Mouse (Mus musculus): Measurements from ENCODE around the gene Smad6.

Smad6 gene

DNA sequence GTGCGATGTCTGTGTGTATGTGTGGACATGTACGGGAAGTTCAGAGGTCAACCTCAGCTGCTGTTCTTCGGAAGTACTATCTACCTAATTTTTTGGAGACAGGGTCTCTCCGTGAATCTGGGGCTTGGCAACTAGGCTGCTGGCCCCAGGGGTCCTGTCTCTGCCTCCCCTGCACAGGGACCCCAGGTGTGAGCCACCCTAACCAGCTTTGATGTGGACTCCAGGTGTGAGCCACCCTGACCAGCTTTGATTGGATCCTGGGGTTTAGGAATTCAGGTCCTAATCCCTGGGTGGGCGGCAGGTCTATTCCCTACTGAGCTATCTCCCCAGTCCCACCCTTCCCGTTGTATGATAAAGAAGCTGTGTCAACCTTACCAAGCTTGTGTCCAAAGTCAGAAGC lies 60.0 kb downstream of the Smad6 start:
- no peak for DNase-seq (ENCODE audit: extremely low read depth, low read depth, low spot score)

DNA sequence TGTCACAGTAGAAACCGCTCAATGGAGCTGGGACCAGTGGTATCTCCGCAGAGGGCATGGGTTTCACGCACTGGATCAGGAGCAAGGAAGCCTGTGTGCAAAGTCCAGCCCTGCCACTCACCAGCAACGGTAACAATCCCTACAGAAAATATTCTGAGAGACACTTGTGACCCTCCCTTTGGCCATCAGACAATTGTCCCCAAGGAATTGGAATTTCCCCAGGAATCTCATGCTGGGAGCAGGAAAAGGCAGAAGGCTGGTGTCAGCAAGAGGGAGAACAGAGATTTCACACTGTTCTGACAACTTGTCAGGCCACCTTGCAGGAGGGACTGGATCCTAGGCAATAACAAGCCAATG lies 61.1 kb downstream of the Smad6 start:
- no peak for DNase-seq (ENCODE audit: extremely low read depth, low read depth, low spot score)

GRCm38 (mm10) chr9:63959933-63960828 lies 61.7 kb downstream of the Smad6 start:
- no peak for DNase-seq (ENCODE audit: extremely low read depth, low read depth, low spot score)

GRCm38 (mm10) chr9:63959129-63959932 lies 62.5 kb downstream of the Smad6 start:
- DNase-seq (ENCODE audit: extremely low read depth, low read depth, low spot score) = no peak

- DNase-seq (ENCODE audit: extremely low read depth, low read depth, low spot score) = no peak
These were observed 63.4 kb downstream of the Smad6 start for GRCm38 (mm10) chr9:63958337-63959030.

DNA sequence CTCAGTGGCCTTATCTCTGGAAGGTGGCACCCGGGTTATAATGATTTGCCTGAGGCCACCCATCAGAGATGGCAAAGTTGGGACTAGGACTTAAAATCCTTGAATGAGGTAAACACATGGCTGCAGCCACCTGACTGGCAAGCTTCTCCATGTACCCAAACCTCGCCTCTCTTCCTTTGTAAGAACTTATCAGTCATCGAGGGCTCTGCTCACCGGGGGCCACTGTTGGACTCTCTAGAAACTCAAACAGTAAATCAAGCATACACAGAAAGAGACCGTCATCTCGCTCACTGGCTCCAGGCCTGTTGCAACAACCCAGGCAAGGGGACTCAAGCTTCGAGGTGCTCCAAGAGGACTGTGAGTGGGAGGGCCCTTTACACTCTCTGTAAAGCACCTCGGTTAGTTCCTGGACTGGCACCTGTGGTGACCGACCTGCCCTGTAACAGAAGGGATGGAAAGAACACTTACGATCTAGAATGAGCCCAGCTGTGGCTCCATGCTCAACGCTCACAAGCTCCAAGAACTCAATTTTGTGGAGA lies 64.1 kb downstream of the Smad6 start:
- no peak for DNase-seq (ENCODE audit: extremely low read depth, low read depth, low spot score)

- no peak for DNase-seq (ENCODE audit: extremely low read depth, low read depth, low spot score)
These were observed 65.8 kb downstream of the Smad6 start for GRCm38 (mm10) chr9:63956052-63956451.

- DNase-seq (ENCODE audit: extremely low read depth, low read depth, low spot score) = no peak
These were observed 68.2 kb downstream of the Smad6 start for GRCm38 (mm10) chr9:63953691-63954090.

DNA sequence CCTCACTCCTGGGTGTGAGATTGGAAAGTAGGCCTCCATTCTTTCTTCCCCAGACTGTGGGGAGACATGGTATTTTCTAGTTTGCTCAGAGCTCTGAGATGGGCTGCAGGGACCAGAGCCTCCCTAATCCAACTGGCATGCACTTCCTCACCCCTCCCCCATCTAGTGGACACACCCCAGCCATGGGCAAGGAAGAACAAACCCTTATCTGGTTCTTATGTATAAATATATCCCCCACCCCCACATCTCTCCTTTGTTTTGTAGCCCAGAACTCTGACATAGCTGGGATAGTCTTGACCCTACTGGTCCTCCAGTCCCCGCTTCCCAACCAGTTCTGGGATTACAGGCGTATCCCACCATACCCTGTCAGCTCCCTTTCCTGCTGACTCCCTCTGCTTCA lies 69.3 kb downstream of the Smad6 start:
- DNase-seq (ENCODE audit: extremely low read depth, low read depth, low spot score) = no peak

DNA sequence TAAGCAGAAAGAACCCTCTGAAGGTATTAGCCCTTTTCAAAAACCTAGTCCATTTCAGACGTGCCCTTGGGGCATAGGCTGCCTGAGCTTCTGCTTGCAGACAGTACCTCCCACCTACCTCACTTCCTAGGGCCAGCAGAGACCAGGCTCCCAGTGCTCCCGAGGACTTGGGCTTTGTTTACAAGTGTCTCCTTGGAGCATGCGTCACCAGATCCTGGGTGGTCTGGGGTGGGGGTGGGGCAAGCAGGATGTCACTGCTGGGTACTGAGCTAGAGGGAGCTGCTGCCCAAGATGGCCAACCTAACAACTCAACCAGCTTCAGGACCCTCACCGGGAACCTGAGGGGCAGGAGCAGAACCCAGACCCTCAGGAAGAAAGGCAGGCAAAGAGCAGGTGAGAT lies 71.5 kb downstream of the Smad6 start:
- no peak for DNase-seq (ENCODE audit: extremely low read depth, low read depth, low spot score)

- DNase-seq (ENCODE audit: extremely low read depth, low read depth, low spot score) = no peak
These were observed 72.5 kb downstream of the Smad6 start for GRCm38 (mm10) chr9:63949393-63949792.

GRCm38 (mm10) chr9:63942608-63942982 lies 79.3 kb downstream of the Smad6 start:
- DNase-seq (ENCODE audit: extremely low read depth, low read depth, low spot score) = no peak

DNA sequence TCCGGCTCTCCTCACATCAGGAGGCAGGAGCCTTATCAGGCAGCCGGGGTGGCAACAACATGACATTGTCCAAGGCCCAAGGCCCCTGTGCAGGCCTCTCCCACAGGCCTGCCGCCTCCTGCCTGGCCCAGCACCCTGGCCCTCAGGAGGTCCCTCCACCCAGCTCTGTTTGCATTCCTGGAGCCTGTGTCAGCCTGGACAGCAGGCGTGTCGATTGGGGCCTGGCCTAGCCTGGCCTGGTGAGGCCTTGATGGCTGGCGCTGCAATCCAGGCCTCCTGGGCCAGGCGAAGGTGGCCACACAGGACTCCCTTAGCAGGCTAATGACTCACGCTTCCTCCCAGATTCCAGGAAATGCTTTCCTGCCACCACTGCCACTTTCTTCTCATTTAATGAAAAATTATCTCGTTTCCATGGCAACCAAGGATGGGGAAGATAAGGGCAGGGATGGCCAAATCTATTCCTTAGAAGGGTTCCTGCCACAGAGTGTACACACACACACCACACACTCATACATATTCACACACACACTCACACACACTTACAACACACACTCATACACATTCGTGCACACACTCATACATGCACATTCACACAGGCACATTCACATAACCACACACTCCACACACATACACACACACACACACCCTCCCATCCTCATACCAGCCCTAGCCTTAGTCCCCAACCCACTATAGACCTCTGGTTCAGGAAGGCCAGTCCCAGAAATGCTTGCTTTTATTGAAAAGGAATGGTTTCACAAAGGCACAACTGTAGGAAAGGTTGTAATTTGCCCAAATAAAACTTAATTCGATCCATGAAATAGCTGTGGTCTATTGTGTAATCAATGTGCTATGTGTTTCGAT lies 79.9 kb downstream of the Smad6 start:
- DNase-seq (ENCODE audit: extremely low read depth, low read depth, low spot score) = no peak

- no peak for DNase-seq (ENCODE audit: extremely low read depth, low read depth, low spot score)
These were observed 85.6 kb downstream of the Smad6 start for GRCm38 (mm10) chr9:63936256-63936655.

GRCm38 (mm10) chr9:63933068-63933467 lies 88.8 kb downstream of the Smad6 start:
- no peak for DNase-seq (ENCODE audit: extremely low read depth, low read depth, low spot score)

GRCm38 (mm10) chr9:63927340-63928049 lies 94.4 kb downstream of the Smad6 start:
- no peak for DNase-seq (ENCODE audit: extremely low read depth, low read depth, low spot score)

DNA sequence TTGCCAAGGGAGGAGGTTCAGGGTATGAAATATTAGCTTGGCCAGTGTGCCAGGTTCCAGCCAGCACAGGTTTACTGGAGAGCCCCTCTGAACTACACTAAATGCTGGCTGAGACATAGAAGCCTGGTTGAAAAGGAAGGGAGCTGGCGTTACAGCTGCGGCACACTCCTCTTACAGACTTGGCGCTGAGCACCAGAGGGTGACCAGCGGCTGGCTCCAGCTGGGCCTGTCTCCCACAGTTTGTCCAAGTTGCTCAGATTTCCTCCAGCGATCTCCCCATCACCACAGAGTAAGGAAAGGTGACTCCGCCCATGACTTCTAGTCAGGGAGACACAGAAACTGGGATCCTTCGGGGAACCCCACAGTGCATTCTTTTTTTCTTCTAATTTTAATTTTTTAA lies 95.5 kb downstream of the Smad6 start:
- no peak for DNase-seq (ENCODE audit: extremely low read depth, low read depth, low spot score)

- DNase-seq (ENCODE audit: extremely low read depth, low read depth, low spot score) = no peak
These were observed 98.6 kb downstream of the Smad6 start for GRCm38 (mm10) chr9:63923190-63923717.

DNA sequence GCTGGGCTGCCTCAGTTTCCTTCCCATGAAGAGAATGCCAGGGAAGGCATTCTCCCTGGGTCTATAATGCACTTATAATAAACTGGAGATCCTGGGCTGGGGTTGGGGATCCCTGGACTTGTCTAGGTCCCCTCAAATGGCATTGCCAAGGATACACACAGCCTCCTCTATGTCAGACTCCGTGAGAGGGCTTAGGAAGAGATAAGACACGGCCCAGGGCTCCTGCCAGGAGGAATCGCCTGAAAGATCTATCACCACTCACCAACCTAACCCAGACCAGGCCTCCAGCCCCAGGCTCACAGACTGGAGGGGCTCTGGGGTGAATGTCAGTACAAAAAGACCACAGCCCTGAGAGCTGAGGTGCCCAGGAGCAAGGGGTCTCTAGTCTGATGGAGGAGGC lies 102.2 kb downstream of the Smad6 start:
- DNase-seq (ENCODE audit: extremely low read depth, low read depth, low spot score) = no peak
